Mouse (Mus musculus): Measurements from ENCODE around the gene Cox10. TPM values are rescaled to one million over a fixed set of nuclear protein-coding genes. Genes with fewer than 3 reads are reported as not detected.

Gene Cox10
- polyA plus RNA-seq, 1 experiment from 2014 or later, result 27.7 TPM

- Histone ChIP-seq H3K27ac (0 out of 2 replicates have a peak overlapping the region, but pooled peaks have one; percentile 13), H3K36me3 (no peaks in the 10 kb centered on the region), H3K4me3 (no peak overlapping the region), H3K4me1 (replicated peaks) (peaks cover 33% of the 10 kb centered on the region), H3K27me3 (ENCODE audit: insufficient read depth, poor library complexity, severe bottlenecking) (no peaks in the 10 kb centered on the region), H3K9me3 (peaks cover 3% of the 10 kb centered on the region; the same call in 1 of the 2 replicates)
- no peak for DNase-seq (ENCODE audit: low spot score)
- WGBS, result 56% methylated on average over 22 of the region's 22 CpGs
Measured at GRCm38 (mm10) chr11:64010724-64011496, 68.4 kb downstream of the Cox10 start.

- Histone ChIP-seq H3K9me3 (peaks cover 3% of the 10 kb centered on the region; the same call in 1 of the 2 replicates), H3K27ac (no peak overlapping the region), H3K36me3 (no peaks in the 10 kb centered on the region), H3K4me1 (replicated peaks) (peaks cover 22% of the 10 kb centered on the region), H3K27me3 (ENCODE audit: insufficient read depth, poor library complexity, severe bottlenecking) (no peaks in the 10 kb centered on the region), H3K4me3 (no peak overlapping the region)
- WGBS, result 95% methylated on average over 4 of the region's 4 CpGs
- no peak for DNase-seq (ENCODE audit: low spot score)
Measured at GRCm38 (mm10) chr11:64004152-64004551, 75.1 kb downstream of the Cox10 start.

GRCm38 (mm10) chr11:64003484-64003883, 75.8 kb downstream of the Cox10 start:
- Histone ChIP-seq H3K27ac (no peak overlapping the region), H3K4me1 (replicated peaks) (peaks cover 22% of the 10 kb centered on the region), H3K4me3 (no peak overlapping the region), H3K27me3 (ENCODE audit: insufficient read depth, poor library complexity, severe bottlenecking) (no peaks in the 10 kb centered on the region), H3K9me3 (peaks cover 3% of the 10 kb centered on the region; the same call in 1 of the 2 replicates), H3K36me3 (no peaks in the 10 kb centered on the region)
- 81% methylated on average over 3 of the region's 3 CpGs for WGBS
- DNase-seq (ENCODE audit: low spot score), result no peak

- no peaks in the 10 kb centered on the region for H3K36me3 ChIP-seq
- no peak overlapping the region for H3K4me3 ChIP-seq
- no peak for DNase-seq (ENCODE audit: low spot score)
- no peak overlapping the region for H3K27ac ChIP-seq
- WGBS, result 87% methylated on average over 2 of the region's 2 CpGs
- H3K27me3 ChIP-seq (ENCODE audit: insufficient read depth, poor library complexity, severe bottlenecking), result no peaks in the 10 kb centered on the region
- H3K9me3 ChIP-seq, result peaks cover 3% of the 10 kb centered on the region; the same call in 1 of the 2 replicates
- peaks cover 22% of the 10 kb centered on the region for H3K4me1 ChIP-seq (replicated peaks)
Measured at GRCm38 (mm10) chr11:64002629-64003028, 76.6 kb downstream of the Cox10 start.

- Histone ChIP-seq H3K27me3 (ENCODE audit: insufficient read depth, poor library complexity, severe bottlenecking) (no peaks in the 10 kb centered on the region), H3K27ac (no peak overlapping the region), H3K4me3 (no peak overlapping the region), H3K4me1 (replicated peaks) (peaks cover 22% of the 10 kb centered on the region), H3K9me3 (no peaks in the 10 kb centered on the region), H3K36me3 (no peaks in the 10 kb centered on the region)
- no peak for DNase-seq (ENCODE audit: low spot score)
- WGBS, result 75% methylated on average over 2 of the region's 2 CpGs
Measured at GRCm38 (mm10) chr11:64001111-64001510, 78.2 kb downstream of the Cox10 start.

GRCm38 (mm10) chr11:64000200-64000794, 79.0 kb downstream of the Cox10 start:
- Histone ChIP-seq H3K27me3 (ENCODE audit: insufficient read depth, poor library complexity, severe bottlenecking) (no peaks in the 10 kb centered on the region), H3K36me3 (no peaks in the 10 kb centered on the region), H3K27ac (no peak overlapping the region), H3K9me3 (no peaks in the 10 kb centered on the region), H3K4me1 (replicated peaks) (peaks cover 22% of the 10 kb centered on the region), H3K4me3 (no peak overlapping the region)
- whole genome bisulfite sequencing, result 68% methylated on average over 5 of the region's 5 CpGs
- no peak for DNase-seq (ENCODE audit: low spot score)

GRCm38 (mm10) chr11:63999431-63999830, 79.8 kb downstream of the Cox10 start:
- 86% methylated on average over 6 of the region's 6 CpGs for WGBS
- no peak overlapping the region for H3K4me3 ChIP-seq
- DNase-seq (ENCODE audit: low spot score), result no peak
- no peaks in the 10 kb centered on the region for H3K27me3 ChIP-seq (ENCODE audit: insufficient read depth, poor library complexity, severe bottlenecking)
- H3K4me1 ChIP-seq (replicated peaks), result peaks cover 22% of the 10 kb centered on the region
- H3K27ac ChIP-seq, result no peak overlapping the region
- no peaks in the 10 kb centered on the region for H3K9me3 ChIP-seq
- H3K36me3 ChIP-seq, result no peaks in the 10 kb centered on the region

GRCm38 (mm10) chr11:63991958-63992357, 87.3 kb downstream of the Cox10 start:
- no peak for DNase-seq (ENCODE audit: low spot score)
- Histone ChIP-seq H3K9me3 (no peaks in the 10 kb centered on the region), H3K4me3 (no peak overlapping the region), H3K27ac (no peak overlapping the region), H3K4me1 (replicated peaks) (peaks cover 26% of the 10 kb centered on the region), H3K36me3 (no peaks in the 10 kb centered on the region), H3K27me3 (ENCODE audit: insufficient read depth, poor library complexity, severe bottlenecking) (no peaks in the 10 kb centered on the region)
- 83% methylated on average over 8 of the region's 8 CpGs for WGBS

GRCm38 (mm10) chr11:63990759-63991158, 88.5 kb downstream of the Cox10 start:
- 85% methylated on average over 7 of the region's 7 CpGs for WGBS

GRCm38 (mm10) chr11:63990311-63990710, 89.0 kb downstream of the Cox10 start:
- 90% methylated on average over 8 of the region's 8 CpGs for WGBS
- no peak overlapping the region for H3K27ac ChIP-seq
- H3K4me3 ChIP-seq, result no peak overlapping the region
- H3K9me3 ChIP-seq, result no peaks in the 10 kb centered on the region
- DNase-seq (ENCODE audit: low spot score), result no peak
- H3K36me3 ChIP-seq, result no peaks in the 10 kb centered on the region
- H3K4me1 ChIP-seq (replicated peaks), result peaks cover 26% of the 10 kb centered on the region
- H3K27me3 ChIP-seq (ENCODE audit: insufficient read depth, poor library complexity, severe bottlenecking), result no peaks in the 10 kb centered on the region

More at GRCm38 (mm10) chr11:63990759-63991158, 88.5 kb downstream of the Cox10 start:
- Histone ChIP-seq H3K4me1 (replicated peaks) (peaks cover 26% of the 10 kb centered on the region), H3K27ac (no peak overlapping the region), H3K4me3 (no peak overlapping the region), H3K36me3 (no peaks in the 10 kb centered on the region), H3K27me3 (ENCODE audit: insufficient read depth, poor library complexity, severe bottlenecking) (no peaks in the 10 kb centered on the region), H3K9me3 (no peaks in the 10 kb centered on the region)
- no peak for DNase-seq (ENCODE audit: low spot score)

GRCm38 (mm10) chr11:63988991-63989860, 90.0 kb downstream of the Cox10 start:
- no peak overlapping the region for H3K4me3 ChIP-seq
- DNase-seq (ENCODE audit: low spot score), result no peak

GRCm38 (mm10) chr11:63988031-63988665, 91.1 kb downstream of the Cox10 start:
- no peak overlapping the region for H3K4me3 ChIP-seq

More at GRCm38 (mm10) chr11:63988991-63989860, 90.0 kb downstream of the Cox10 start:
- Histone ChIP-seq H3K9me3 (no peaks in the 10 kb centered on the region), H3K27me3 (ENCODE audit: insufficient read depth, poor library complexity, severe bottlenecking) (no peaks in the 10 kb centered on the region), H3K4me1 (replicated peaks) (peaks cover 26% of the 10 kb centered on the region), H3K36me3 (no peaks in the 10 kb centered on the region), H3K27ac (no peak overlapping the region)
- 82% methylated on average over 9 of the region's 9 CpGs for WGBS

More at GRCm38 (mm10) chr11:63988031-63988665, 91.1 kb downstream of the Cox10 start:
- H3K36me3 ChIP-seq, result no peaks in the 10 kb centered on the region
- DNase-seq (ENCODE audit: low spot score), result no peak
- no peaks in the 10 kb centered on the region for H3K9me3 ChIP-seq
- H3K27me3 ChIP-seq (ENCODE audit: insufficient read depth, poor library complexity, severe bottlenecking), result no peaks in the 10 kb centered on the region
- no peak overlapping the region for H3K27ac ChIP-seq
- 68% methylated on average over 3 of the region's 3 CpGs for WGBS
- H3K4me1 ChIP-seq (replicated peaks), result peaks cover 26% of the 10 kb centered on the region

Data from hindbrain, embryonic 10.5 days (tissue).